Mouse (Mus musculus) mesoderm, embryonic 11.5 days (tissue): ENCODE data around the gene Naa80.
A peak's percentile ranks its signal among the peaks of the same experiment; 100 is the strongest.
"Not testable (repeated sequence)": the region's sequence is repeated elsewhere in the genome, so short reads cannot be mapped to it uniquely, and the experiment has no call there.

Experiments used
- DNase-seq: peaks from one replicate; pipeline ENCODE4 v3.0.0-alpha.2; 2012; ENCODE audit warnings: low read depth, low spot score

The Naa80 gene

DNA sequence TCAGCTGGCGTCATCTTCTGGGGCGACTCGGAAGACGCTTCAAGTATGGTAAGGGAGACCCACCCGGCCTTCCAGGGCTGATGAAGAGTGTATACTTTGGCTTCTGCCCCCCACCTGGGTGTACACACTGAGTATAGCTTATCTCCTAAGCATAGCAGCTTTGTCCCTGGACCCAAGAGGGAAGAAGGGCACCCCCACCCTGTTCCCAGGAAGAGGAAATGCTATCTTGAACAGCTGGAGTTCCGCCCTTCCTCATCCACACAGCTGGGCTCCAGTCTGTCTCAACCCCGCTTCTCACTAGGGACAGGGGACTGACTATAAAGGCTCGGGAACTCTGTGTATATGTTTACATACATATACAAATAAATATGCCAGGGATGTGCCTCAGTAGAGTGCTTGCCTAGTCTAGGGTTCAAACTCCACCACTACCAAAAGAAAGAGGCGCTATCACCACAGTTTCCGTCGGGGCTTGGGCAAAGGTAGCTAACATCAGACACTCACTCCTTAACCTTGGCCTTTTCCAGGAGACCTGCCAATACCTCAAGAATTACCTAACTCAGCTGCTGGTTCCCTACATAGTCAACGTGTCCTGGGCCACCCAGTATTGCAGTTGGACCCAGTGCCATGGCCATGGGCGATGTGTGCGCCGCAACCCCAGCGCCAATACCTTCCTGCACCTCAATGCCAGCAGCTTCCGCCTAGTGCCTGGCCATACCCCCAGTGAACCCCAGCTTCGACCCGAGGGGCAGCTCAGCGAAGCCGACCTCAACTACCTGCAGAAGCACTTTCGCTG, 7.0 kb upstream of the Naa80 start:
- no peak for DNase-seq

DNA sequence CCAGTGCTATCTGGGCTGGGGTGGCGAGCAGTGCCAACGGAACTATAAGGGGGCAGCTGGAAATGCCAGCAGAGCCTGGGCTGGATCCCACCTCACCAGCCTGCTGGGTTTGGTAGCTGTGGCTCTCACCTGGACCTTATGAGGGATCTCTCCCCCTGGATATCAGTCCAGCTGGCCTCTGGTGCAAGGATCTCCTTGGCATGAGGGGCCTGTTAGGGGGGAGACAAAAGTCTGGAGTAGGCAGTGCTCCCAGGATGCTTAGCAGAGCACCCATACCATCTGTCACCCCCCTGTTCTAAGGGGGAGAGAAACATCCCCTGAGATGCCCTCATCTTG, 6.4 kb upstream of the Naa80 start:
- DNase-seq = no peak

DNA sequence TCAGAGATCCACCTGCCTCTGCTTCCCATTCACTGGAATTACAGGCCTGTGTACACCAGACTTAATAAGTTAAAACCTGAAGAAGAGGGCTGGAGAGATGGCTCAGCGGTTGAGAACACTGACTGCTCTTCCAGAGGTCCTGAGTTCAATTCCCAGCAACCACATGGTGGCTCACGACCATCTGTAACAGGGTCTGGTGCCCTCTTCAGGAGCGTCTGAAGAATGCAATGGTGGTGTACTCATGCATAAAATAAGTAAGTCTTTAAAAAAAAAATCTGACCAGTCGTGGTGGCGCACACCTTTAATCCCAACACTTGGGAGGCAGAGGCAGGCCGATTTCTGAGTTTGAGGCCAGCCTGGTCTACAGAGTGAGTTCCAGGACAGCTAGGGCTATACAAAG, 4.9 kb upstream of the Naa80 start:
- DNase-seq = not testable (repeated sequence)

GRCm38 (mm10) chr9:107575579-107576356, 2.9 kb upstream of the Naa80 start:
- no peak for DNase-seq

DNA sequence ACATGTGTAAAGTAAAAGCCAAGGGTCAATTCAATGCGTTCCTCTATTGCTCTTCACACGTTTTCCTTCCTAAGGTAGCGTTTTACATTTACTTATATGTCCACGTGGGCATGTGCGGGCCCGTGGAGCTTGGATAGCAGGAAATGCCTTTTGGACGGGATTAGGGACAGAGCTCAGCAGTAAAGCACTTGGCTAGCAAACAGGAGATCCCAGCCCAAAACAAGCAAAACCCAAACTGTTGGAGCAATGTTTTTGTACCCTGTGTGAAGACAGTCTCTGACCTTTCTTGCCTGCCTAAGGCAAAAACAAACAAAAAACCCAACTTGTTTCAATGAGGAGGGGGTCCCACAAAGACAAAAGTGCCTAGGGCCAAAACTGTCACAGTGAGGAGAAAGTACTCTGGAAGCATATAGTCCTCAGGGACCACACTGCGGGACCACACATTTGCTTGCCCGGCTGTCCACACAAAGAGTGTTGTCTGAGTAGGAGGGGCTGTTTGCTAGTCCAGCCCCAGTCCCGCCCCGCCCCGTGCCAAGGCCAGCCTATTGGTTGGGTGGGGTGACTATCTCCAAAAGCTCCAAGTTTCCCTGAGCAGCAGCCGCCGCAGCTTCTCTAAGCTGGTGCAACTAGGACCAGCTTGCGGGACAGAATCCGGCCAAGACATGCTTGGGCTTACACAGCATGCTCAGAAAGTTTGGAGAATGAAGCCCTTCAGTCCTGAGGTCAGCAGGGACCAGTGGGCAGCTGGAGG, 2.2 kb upstream of the Naa80 start, which contains the start of gene Hyal1:
Hyal1 (plus strand) TSS at position 571 of the 751 bp plus-strand sequence.
- DNase-seq = peak; percentile 76

DNA sequence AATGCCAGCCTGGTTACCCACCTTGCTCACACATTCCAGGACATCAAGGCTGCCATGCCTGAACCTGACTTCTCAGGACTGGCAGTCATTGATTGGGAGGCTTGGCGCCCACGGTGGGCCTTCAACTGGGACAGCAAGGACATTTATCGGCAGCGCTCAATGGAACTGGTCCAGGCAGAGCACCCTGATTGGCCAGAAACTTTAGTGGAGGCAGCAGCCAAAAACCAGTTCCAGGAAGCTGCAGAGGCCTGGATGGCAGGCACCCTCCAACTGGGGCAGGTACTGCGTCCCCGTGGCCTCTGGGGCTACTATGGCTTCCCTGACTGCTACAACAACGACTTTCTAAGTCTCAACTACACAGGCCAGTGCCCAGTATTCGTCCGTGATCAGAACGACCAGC, 816 bp upstream of the Naa80 start:
- no peak for DNase-seq

DNA sequence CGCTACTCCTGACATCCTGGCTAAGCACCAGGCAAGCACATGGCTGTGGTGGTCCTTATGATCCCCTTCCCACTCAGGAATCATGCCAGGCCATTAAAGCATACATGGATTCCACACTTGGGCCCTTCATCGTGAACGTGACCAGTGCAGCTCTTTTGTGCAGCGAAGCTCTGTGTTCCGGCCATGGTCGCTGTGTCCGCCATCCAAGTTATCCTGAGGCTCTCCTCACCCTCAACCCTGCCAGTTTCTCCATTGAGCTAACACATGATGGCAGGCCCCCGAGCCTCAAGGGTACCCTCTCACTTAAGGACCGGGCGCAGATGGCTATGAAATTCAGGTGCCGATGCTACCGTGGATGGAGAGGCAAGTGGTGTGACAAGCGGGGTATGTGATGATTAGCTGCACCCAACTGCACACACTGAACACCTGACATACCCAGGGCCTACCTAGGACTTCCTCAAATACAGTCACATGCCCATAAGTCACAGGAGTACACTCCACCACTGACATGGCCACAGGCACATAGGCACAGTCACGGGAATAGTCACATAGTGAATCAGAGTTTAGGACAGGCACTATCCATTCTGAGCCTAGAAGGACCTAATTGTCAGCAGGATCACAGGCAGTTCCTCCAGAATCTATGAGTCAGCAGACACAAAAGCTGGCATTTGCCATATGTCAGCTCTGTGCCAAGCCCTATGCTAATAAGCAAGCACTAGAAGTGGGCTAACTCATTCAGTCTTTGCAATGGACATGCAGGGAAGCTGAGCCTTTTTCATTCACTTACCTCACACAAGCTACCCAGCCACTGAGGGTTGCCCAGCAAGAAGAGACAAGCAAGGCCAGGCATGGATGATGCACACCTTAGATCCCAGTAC, 575 bp downstream of the Naa80 start:
- no peak for DNase-seq

GRCm38 (mm10) chr9:107580501-107581317, 2.0 kb downstream of the Naa80 start, which contains the start of gene Hyal3:
Gene Hyal3 (plus strand): TSS chr9:107580818.
- DNase-seq = peak; percentile 75

GRCm38 (mm10) chr9:107581584-107581983, 2.9 kb downstream of the Naa80 start:
- no peak for DNase-seq

DNA sequence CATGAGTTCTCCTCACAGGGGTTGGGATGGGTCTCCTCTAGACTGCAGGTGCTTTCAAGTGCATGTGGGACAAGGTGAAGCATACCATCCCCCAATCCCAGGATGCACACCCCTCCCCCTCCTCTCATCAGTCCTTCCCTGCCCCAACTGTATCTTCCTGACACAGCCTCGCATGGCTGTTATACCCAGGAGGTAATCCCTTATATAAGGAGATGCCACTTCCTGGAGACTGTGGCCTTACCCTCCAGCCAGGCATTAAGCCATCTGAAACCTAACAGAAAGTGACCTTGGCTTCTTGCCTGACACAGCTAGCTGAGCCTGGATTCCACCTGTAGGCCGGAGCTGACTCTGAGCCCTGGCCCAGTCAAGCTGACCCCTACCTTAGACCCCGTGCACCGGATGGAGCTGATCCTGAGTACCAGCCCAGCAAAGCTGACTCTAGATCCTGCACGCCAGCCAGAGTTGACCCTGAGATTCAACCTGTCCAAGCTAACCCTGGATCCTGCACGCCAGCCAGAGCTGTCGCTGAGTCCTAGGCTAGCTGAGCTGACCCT, 3.9 kb downstream of the Naa80 start:
- DNase-seq = no peak

- no peak for DNase-seq
Measured at GRCm38 (mm10) chr9:107583174-107583573, 4.5 kb downstream of the Naa80 start.

GRCm38 (mm10) chr9:107586504-107586903, 7.8 kb downstream of the Naa80 start:
- DNase-seq = no peak

GRCm38 (mm10) chr9:107586974-107587832, 8.5 kb downstream of the Naa80 start, which contains the start of gene Ifrd2:
Gene Ifrd2 (plus strand): TSS chr9:107587642.
- peak; percentile 96 for DNase-seq

- DNase-seq = peak; percentile 71
Measured at GRCm38 (mm10) chr9:107587833-107588639, 9.3 kb downstream of the Naa80 start.

- DNase-seq = no peak
Measured at GRCm38 (mm10) chr9:107590058-107590772, 11.5 kb downstream of the Naa80 start.

- DNase-seq = no peak
Measured at GRCm38 (mm10) chr9:107590773-107591060, 12.0 kb downstream of the Naa80 start.

DNA sequence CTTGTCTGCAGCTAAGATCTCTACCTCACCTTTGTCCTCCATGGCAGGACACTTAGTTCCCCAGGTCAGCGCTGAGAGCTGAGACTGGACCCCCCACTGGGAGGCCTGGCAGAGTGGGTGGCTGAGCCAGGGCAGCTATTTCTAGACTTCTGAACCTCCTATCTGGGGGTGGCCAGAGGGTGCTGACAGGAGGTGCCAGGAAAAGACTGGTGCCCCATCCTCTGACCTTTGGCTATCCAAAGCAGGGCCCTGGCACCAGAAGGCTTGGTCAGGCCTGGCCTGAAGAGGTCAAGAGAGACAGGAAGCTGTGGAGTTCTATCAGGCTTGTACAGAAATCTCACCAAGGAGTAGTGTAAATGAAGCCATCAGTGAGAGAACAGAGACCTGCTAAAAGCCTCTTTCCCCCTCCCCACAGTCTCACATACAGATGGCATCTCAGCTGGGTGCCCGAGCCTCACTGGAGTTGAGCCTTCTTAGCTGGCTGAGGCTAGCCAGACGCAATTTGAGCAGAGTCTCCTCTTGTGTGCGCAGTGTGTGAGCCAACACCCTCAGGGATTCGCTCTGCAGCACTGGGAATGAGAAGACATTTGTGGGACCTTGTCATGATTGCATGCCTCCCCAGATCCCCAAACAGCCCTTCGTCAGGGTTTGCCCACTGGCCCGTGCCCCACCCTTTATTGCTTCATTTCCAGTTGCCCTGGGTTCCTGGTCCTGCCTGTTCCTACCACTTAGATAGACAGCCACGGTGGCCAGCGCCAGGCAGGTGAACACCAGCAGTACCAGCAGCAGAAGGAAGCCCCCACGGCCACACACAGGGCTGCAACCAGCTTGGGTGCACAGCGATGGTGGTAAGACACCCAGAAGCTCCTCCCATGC, 14.7 kb downstream of the Naa80 start:
- DNase-seq = no peak
